Mouse (Mus musculus) gastrocnemius, postnatal 14 days (tissue): ENCODE measurements at regions not wholly inside any gene's neighbourhood (a gene's known extent, or its start where the extent isn't known, plus 50 kb on each side); places are given as distances from the start of the nearest gene placed in this dataset.

Experiments
- DNase-seq: peaks from one replicate; pipeline ENCODE4 v3.0.0; 2021; ENCODE audit warnings: mixed read lengths
- intact Hi-C: fragments of 180-260 bp; cut with DNase I; formaldehyde crosslinking; loops from one replicate; pipeline ENCODE4 v1.15.1; 2025; ENCODE audit warnings: low total_unique reads

DNA sequence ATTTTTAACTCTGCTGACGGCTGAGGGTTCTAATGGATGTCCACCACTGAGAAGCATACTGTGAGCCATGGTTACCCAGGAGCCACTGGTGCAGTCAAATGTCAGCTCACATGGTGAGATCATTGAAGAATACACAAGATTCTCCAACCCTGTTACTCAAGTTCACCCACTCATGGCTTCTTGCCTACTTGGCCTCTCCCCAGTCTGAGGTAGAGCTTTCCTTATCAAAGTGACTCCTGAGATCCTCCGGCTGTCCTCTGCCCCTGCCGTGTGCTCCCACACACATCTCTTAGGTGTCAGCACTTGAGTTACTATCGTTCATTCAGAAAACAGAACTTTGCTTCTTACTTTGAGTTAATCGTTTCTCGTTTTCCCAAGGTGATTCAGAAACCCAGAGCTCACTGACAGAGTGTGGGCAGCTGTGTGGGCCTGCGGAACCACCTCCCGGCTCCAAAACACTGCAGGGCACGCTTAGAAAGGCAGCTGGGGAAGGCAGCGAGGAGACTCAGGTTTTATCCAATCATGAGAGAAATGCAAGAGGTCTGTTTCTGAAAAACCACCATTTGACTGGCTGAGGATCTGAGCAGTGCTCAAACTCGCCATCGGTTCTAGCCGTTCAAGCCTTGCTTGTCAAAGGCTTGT lies 177.8 kb downstream of the Cand1 start:
- intact Hi-C loops: no loop called here
- DNase-seq: no peak

DNA sequence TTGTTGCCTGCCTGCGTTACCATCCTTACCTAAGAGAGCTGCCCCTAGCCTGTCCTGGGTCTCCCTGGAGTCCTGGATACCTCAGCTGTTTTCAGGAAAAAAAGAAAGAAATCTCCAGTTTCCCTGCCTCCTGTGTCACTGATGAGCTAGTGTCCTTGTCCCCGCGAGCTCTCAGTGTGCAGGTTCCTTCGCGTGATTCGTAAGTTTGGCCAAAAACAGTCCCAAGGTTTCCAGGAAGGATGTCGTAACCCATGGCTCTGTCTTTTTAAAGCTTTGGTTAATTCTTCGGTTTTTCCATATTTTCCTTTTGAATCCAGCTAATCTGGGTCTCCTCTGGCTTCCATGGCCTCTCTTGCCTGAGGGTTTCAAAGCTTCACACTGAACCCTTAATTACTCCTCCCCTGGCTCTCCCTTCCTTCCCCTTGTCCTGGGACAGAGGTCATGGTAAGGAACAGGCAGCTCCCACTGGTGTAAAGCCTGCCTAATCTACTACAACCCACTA lies 178.5 kb downstream of the Cand1 start:
- intact Hi-C loops: no loop called here
- no peak for DNase-seq

- intact Hi-C loops: no loop called here
- no peak for DNase-seq
Measured at GRCm38 (mm10) chr10:119058493-119059020, 181.3 kb downstream of the Cand1 start.

GRCm38 (mm10) chr10:119055199-119055785 lies 184.6 kb downstream of the Cand1 start:
- intact Hi-C loops: no loop called here
- peak; percentile 67 for DNase-seq

- DNase-seq: no peak
- intact Hi-C loops: no loop called here
Measured at GRCm38 (mm10) chr10:119054191-119055175, 184.5 kb upstream of the Dyrk2 start.

- intact Hi-C loops: no loop called here
- no peak for DNase-seq
Measured at GRCm38 (mm10) chr10:119052441-119053041, 182.5 kb upstream of the Dyrk2 start.

DNA sequence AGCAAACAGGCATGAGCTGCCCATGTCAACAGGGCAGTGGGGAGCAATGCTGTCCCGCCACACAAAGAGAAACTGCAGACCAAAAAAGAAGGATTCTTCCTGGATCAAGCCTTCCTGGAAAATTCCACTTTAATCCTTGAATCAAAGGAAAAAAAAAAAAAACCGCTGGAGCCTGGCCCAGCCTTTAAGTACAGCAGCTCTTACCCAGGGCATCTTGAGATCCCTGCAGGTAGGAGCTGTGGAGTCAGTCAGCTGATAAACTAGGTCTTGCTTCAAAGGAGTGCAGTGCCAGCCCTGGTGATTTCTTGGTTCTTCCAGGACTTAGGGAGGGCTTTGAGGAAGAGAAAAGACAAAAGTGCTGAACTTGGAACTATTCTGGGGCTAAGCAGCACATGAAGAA lies 181.6 kb upstream of the Dyrk2 start:
- no peak for DNase-seq
- intact Hi-C loops: no loop called here

- intact Hi-C loops: no loop called here
- no peak for DNase-seq
Measured at GRCm38 (mm10) chr10:119050017-119050685, 180.1 kb upstream of the Dyrk2 start.

DNA sequence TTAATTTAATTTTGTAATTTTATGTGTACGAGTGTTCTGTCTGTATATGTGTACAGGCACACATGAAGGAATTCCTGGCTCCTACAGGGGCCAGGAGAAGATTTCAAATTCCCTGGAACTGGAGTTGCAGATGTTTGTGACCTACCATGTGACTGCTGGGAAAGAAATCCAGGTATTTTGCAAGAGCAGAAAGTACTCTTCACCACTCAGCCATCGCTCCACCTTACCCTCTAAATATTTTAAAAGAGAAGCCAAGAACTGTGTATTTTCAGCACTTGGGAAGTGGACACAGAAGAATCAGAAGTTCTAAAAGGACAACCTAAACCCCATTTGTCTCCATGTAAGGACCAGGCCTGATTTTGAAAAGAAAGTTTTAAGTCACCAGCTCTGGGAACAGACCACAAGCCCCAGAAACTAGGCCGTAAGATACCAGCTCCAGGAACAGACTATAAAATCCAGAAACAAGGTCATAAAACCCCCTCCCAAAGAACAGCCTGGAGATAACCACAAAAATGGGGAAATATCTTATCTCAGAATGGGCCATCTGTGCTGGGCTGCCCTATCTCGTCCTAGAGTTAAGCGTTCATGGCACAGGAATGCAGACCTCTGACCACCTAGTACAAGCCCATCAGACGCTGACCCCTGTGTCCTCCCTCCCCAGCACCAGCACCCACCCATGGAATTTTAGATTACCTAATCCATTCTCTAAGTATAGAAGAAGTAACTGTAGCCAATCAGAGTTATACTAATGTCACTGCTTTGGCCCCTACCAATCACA lies 178.8 kb upstream of the Dyrk2 start:
- intact Hi-C loops: no loop called here
- no peak for DNase-seq

GRCm38 (mm10) chr10:119045059-119045458 lies 175.1 kb upstream of the Dyrk2 start:
- intact Hi-C loops: no loop called here
- no peak for DNase-seq

DNA sequence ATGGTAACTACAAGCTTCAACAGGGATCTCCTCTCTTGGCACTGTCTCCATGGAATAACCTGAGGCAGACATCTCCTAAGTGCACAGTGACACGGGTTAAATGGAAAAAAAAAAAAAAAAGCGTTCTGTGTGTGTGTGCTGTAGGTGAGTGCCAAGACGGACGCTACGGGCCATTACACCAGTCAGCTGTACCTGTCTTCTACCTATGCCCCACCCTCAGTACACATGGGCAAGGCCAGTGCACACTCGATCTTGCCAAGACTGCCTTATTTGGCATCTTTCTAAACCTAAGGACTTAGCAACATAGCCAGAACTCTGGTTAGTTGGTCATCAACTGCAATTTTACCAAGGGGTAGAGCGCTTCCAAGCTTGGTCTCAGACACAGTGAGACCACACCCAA lies 173.1 kb upstream of the Dyrk2 start:
- no peak for DNase-seq
- intact Hi-C loops: no loop called here

DNA sequence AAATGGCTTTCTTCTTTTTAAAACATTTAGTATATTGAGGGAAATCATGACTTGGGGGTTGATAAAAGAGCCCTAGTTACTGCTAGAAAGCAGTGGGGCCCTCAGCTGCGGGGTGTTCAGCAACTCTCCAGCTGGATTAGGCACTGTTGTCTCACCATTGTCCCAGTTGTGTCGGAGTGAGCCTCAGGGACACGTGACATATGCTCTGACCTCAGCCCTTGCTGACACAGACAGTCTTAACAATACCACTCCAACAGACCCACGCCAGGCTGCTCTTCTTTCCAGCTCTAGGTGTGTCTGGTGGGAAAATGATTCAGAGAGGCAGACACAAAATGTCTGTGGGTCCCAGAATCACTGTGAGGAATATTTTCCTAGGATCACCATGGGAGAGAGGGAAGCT lies 170.2 kb upstream of the Dyrk2 start:
- intact Hi-C loops: no loop called here
- no peak for DNase-seq

GRCm38 (mm10) chr10:119039732-119040131 lies 169.7 kb upstream of the Dyrk2 start:
- no peak for DNase-seq
- intact Hi-C loops: no loop called here

GRCm38 (mm10) chr10:119038991-119039390 lies 169.0 kb upstream of the Dyrk2 start:
- DNase-seq: no peak
- intact Hi-C loops: no loop called here

- intact Hi-C loops: no loop called here
Measured at GRCm38 (mm10) chr10:119037781-119038180, 167.8 kb upstream of the Dyrk2 start.

GRCm38 (mm10) chr10:119035863-119036262 lies 165.9 kb upstream of the Dyrk2 start:
- DNase-seq: no peak
- intact Hi-C loops: no loop called here

More at GRCm38 (mm10) chr10:119037781-119038180, 167.8 kb upstream of the Dyrk2 start:
- DNase-seq: no peak

DNA sequence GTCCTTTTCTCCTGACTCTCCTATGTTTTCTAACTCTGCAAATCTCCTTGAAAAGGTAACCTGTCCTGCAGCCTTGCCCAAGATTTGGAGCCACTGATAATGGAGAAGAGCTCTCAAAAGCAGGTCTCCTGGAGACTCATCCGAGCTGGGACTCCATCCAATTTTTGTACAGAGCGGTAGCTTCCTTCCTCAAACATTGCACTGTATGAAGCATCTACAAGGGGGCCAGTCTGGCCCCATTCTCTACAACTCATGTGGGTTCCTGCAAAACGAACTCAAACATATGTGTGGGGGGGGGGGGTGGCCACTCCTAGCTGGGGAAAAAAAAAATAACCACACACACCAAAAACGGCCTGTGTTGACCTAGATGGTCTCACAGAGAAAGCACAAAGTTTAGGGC lies 164.4 kb upstream of the Dyrk2 start:
- intact Hi-C loops: no loop called here
- DNase-seq: no peak
